Mouse (Mus musculus) cerebellum, postnatal 4 days (tissue): ENCODE data around the gene Nags.
"Not testable (repeated sequence)": the region's sequence is repeated elsewhere in the genome, so short reads cannot be mapped to it uniquely, and the experiment has no call there.

Experiments used
- DNase-seq, 2 experiments: peaks; one replicate each; pipeline ENCODE4 v3.0.0; 2022; ENCODE audit warnings: low spot score in 2 of 2, mixed read lengths in 1 of 2

Nags gene

GRCm38 (mm10) chr11:102156786-102157089 is 11.4 kb downstream of the Nags start:
- DNase-seq: no peak

- DNase-seq: not testable (repeated sequence)
These were observed 12.7 kb downstream of the Nags start for GRCm38 (mm10) chr11:102158024-102158423.

GRCm38 (mm10) chr11:102159781-102160180 is 14.5 kb downstream of the Nags start:
- DNase-seq: no peak

- no peak for DNase-seq
These were observed 20.8 kb downstream of the Nags start for GRCm38 (mm10) chr11:102165971-102166722.

- DNase-seq: no peak
These were observed 22.2 kb downstream of the Nags start for GRCm38 (mm10) chr11:102167539-102167938.

- DNase-seq: no peak
These were observed 23.4 kb downstream of the Nags start for GRCm38 (mm10) chr11:102168689-102169088.

- DNase-seq: no peak
These were observed 34.5 kb downstream of the Nags start for GRCm38 (mm10) chr11:102179836-102180235.

GRCm38 (mm10) chr11:102184253-102184645 is 38.9 kb downstream of the Nags start:
- DNase-seq: no peak

- peak; percentile 91 to 96 for DNase-seq
These were observed 39.6 kb downstream of the Nags start, which contains the start of gene Lsm12 for GRCm38 (mm10) chr11:102184646-102185495. Gene Lsm12 (minus strand): TSS chr11:102185296.

GRCm38 (mm10) chr11:102185677-102186076 is 40.4 kb downstream of the Nags start:
- no peak for DNase-seq

- DNase-seq: no peak
These were observed 40.9 kb downstream of the Nags start for GRCm38 (mm10) chr11:102186235-102186634.

GRCm38 (mm10) chr11:102188980-102189379 is 43.7 kb downstream of the Nags start:
- no peak for DNase-seq

- DNase-seq: peak; percentile 81 to 87
These were observed 44.4 kb downstream of the Nags start, which contains the start of gene G6pc3 for GRCm38 (mm10) chr11:102189461-102190436. Gene G6pc3 (plus strand): TSS chr11:102189620.

- DNase-seq: no peak
These were observed 45.5 kb downstream of the Nags start for GRCm38 (mm10) chr11:102190848-102191247.

- DNase-seq: no peak
These were observed 48.5 kb downstream of the Nags start for GRCm38 (mm10) chr11:102193657-102194440.

- no peak for DNase-seq
These were observed 50.9 kb downstream of the Nags start for GRCm38 (mm10) chr11:102196018-102196797.

- DNase-seq: no peak
These were observed 52.9 kb downstream of the Nags start for GRCm38 (mm10) chr11:102198245-102198644.
